Mouse (Mus musculus): ENCODE measurements around the gene Sertad1. TPM values are rescaled to one million over a fixed set of nuclear protein-coding genes. Genes with fewer than 3 reads are reported as not detected.

Gene Sertad1
- total RNA-seq, 1 experiment from 2014 or later, result 25.8 TPM

- no peak for ATAC-seq (replicated peaks in 1 of 2; ENCODE audit: insufficient read depth in 1 of 2, low FRiP score in 2 of 2, low TSS enrichment in 1 of 2, low read depth in 1 of 2, poor library complexity in 2 of 2, severe bottlenecking in 2 of 2)
These were observed 36.3 kb downstream of the Sertad1 start, which contains the start of gene Hipk4 for GRCm38 (mm10) chr7:27522967-27523366. Gene Hipk4, plus strand, starts transcription at chr7:27523267.

- ATAC-seq (replicated peaks in 1 of 2; ENCODE audit: insufficient read depth in 1 of 2, low FRiP score in 2 of 2, low TSS enrichment in 1 of 2, low read depth in 1 of 2, poor library complexity in 2 of 2, severe bottlenecking in 2 of 2), result no peak
These were observed 37.1 kb downstream of the Sertad1 start for GRCm38 (mm10) chr7:27523805-27524204.

DNA sequence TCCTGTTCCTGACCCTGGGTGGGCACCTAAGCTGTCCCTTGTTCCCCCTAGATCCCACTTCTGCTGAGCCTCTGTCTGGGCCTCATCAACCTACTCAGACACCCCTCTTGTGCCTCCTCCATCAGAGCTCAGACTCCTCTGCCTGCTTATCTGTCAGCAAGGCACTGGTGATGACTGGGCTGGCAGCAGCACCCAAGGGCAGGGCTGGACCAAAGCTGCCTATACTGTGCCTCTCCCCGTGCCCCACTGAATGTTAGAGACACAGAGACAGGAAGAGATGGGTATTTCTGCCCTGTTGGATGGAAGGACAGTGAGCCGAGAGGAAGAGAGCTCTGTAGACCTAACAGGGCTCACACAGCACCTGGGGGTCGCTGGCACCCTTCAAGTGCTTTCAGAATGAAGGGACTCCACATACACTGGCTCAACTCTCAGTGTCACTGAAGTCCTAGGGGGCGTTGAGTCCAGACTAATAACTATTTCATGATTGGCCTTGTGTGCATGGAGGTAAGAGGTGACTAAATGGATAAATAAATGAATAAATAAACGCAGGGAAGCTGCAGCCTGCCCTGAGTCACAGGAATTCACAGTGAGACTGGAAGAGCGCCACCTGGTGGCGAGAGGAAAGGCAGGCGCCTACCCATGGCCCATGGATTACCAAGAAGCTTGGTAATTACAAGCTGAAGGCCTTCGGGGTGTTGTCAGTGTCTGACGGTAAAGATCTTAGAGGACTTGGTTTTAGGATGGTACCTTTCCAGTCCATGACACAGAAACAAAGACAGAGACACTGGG lies 39.5 kb downstream of the Sertad1 start:
- ATAC-seq (replicated peaks in 1 of 2; ENCODE audit: insufficient read depth in 1 of 2, low FRiP score in 2 of 2, low TSS enrichment in 1 of 2, low read depth in 1 of 2, poor library complexity in 2 of 2, severe bottlenecking in 2 of 2), result peak; percentile 89 to 91

DNA sequence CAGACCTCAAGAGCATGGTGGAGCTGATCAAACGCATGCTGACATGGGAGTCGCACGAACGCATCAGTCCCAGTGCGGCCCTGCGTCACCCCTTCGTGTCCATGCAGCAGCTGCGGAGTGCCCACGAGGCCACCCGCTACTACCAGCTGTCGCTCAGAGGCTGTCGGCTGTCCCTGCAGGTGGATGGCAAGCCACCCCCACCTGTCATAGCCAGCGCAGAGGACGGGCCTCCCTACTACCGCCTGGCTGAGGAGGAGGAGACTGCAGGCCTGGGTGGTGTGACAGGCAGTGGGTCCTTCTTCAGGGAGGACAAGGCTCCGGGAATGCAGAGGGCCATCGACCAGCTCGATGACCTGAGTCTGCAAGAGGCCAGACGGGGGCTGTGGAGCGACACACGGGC lies 42.4 kb downstream of the Sertad1 start:
- no peak for ATAC-seq (replicated peaks in 1 of 2; ENCODE audit: insufficient read depth in 1 of 2, low FRiP score in 2 of 2, low TSS enrichment in 1 of 2, low read depth in 1 of 2, poor library complexity in 2 of 2, severe bottlenecking in 2 of 2)

- no peak for ATAC-seq (replicated peaks in 1 of 2; ENCODE audit: insufficient read depth in 1 of 2, low FRiP score in 2 of 2, low TSS enrichment in 1 of 2, low read depth in 1 of 2, poor library complexity in 2 of 2, severe bottlenecking in 2 of 2)
These were observed 44.2 kb downstream of the Sertad1 start for GRCm38 (mm10) chr7:27530937-27531336.

GRCm38 (mm10) chr7:27531707-27532106 lies 45.0 kb downstream of the Sertad1 start:
- ATAC-seq (replicated peaks in 1 of 2; ENCODE audit: insufficient read depth in 1 of 2, low FRiP score in 2 of 2, low TSS enrichment in 1 of 2, low read depth in 1 of 2, poor library complexity in 2 of 2, severe bottlenecking in 2 of 2), result no peak

DNA sequence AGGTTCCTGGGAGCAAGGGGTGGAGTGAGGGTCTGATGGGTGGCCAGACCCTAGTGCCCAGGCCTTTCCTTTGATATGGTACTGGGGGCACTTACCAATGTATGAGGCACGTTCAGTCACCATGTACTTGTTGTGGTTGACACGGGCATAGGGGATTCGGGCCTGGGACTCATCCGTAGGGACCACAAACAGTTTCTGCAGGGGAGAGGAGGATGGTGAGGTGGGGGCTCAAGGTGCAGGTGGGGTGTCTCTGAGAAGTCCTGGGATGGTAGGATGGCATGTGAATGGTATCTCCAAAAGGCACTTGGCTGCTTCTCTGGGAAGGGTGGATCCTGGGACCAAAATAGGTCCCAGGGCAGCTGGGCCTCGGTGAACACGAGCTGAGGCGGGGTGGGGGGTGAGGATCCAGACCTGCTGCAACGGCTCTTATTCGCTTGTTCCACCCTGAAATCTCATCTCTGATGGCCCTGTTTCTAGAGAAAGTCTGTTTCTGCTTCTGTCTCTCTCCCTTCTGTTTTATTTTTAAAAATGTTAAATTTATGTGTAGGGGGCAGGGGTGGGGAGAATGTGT lies 45.9 kb downstream of the Sertad1 start:
- no peak for ATAC-seq (replicated peaks in 1 of 2; ENCODE audit: insufficient read depth in 1 of 2, low FRiP score in 2 of 2, low TSS enrichment in 1 of 2, low read depth in 1 of 2, poor library complexity in 2 of 2, severe bottlenecking in 2 of 2)

GRCm38 (mm10) chr7:27535386-27535785 lies 48.7 kb downstream of the Sertad1 start:
- no peak for ATAC-seq (replicated peaks in 1 of 2; ENCODE audit: insufficient read depth in 1 of 2, low FRiP score in 2 of 2, low TSS enrichment in 1 of 2, low read depth in 1 of 2, poor library complexity in 2 of 2, severe bottlenecking in 2 of 2)

DNA sequence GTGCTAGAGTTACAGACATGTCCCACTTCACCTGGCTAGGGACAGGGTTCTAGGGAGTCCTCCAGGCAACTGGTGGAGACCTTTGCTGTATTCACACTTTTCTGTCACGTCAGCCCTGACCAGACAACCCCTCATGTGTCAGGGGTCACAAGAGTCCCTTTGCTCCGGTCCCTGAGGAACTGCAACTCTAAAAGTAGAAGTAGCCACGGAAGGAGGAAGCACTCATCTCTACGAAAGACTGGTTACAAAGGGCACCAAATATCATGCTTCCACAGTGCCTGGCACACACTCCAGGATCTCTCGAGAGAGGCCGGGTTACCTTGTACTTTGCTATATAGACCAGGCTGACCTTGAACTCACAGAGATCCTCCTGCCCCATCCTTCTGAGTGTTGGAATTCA lies 49.9 kb downstream of the Sertad1 start:
- no peak for ATAC-seq (replicated peaks in 1 of 2; ENCODE audit: insufficient read depth in 1 of 2, low FRiP score in 2 of 2, low TSS enrichment in 1 of 2, low read depth in 1 of 2, poor library complexity in 2 of 2, severe bottlenecking in 2 of 2)

DNA sequence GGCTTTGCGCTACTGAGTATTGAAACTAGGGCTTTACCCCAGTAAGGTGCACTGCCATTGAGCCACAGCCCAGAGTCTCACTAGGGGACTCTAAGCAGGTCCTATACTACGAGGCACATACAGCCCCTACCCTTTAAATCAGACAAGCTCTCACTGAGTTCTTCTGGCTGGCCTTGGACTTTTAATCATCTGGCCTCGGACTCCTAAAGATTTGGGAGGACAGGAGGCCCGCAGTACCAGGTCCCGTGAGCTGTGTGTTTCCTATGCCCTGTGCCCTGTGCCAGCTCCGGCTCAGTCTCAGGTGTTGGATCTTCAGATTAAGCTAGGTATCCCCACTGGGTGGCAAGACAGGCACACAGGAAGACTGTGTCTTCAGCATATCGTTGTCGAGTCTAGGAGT lies 51.3 kb downstream of the Sertad1 start:
- ATAC-seq (replicated peaks in 1 of 2; ENCODE audit: insufficient read depth in 1 of 2, low FRiP score in 2 of 2, low TSS enrichment in 1 of 2, low read depth in 1 of 2, poor library complexity in 2 of 2, severe bottlenecking in 2 of 2), result no peak

- no peak for ATAC-seq (replicated peaks in 1 of 2; ENCODE audit: insufficient read depth in 1 of 2, low FRiP score in 2 of 2, low TSS enrichment in 1 of 2, low read depth in 1 of 2, poor library complexity in 2 of 2, severe bottlenecking in 2 of 2)
These were observed 52.1 kb downstream of the Sertad1 start for GRCm38 (mm10) chr7:27538797-27539196.

Other genes starting within 250 kb of the Sertad1 start
- gene Numbl, start 228.5 kb upstream of the Sertad1 start, total RNA-seq (2017), result 1.6 and 2.4 TPM in 2 replicates
- gene Ltbp4, start 149.2 kb upstream of the Sertad1 start, total RNA-seq (2017), result 1.9 TPM in 1 of 2 replicates, not detected in the other
- 15.8 and 22.4 TPM in 2 replicates for gene Shkbp1, start 130.9 kb upstream of the Sertad1 start, total RNA-seq (2017)
- not detected in 2 replicates for gene Gm20479, start 129.5 kb upstream of the Sertad1 start, total RNA-seq (2017)
- gene Sptbn4, start 39.2 kb upstream of the Sertad1 start, total RNA-seq (2017), result 0.31 TPM in 1 of 2 replicates, not detected in the other
- 20.4 and 31.7 TPM in 2 replicates for gene Blvrb, start 38.9 kb upstream of the Sertad1 start, total RNA-seq (2017)
- gene Sertad3, start 13.1 kb upstream of the Sertad1 start, total RNA-seq (2017), result 9.7 and 16.8 TPM in 2 replicates
- gene Prx, start 12.4 kb downstream of the Sertad1 start, total RNA-seq (2017), result 1.1 and 1.5 TPM in 2 replicates
- gene Hipk4, start 36.4 kb downstream of the Sertad1 start, total RNA-seq (2017), result 0.31 TPM in 1 of 2 replicates, not detected in the other
- gene Pld3, start 66.3 kb downstream of the Sertad1 start, total RNA-seq (2017), result 15.2 and 18.9 TPM in 2 replicates
- 4.8 and 7.4 TPM in 2 replicates for gene 2310022A10Rik, start 66.3 kb downstream of the Sertad1 start, total RNA-seq (2017)
- 56.0 and 63.1 TPM in 2 replicates for gene Akt2, start 104.6 kb downstream of the Sertad1 start, total RNA-seq (2017)
- not detected in 2 replicates for gene Ttc9b, start 167.0 kb downstream of the Sertad1 start, total RNA-seq (2017)
- gene Map3k10, start 187.7 kb downstream of the Sertad1 start, total RNA-seq (2017), result 3.6 and 5.9 TPM in 2 replicates
- 1.4 and 1.5 TPM in 2 replicates for gene Zfp607b, start 202.4 kb downstream of the Sertad1 start, total RNA-seq (2017)
- 13.0 and 14.1 TPM in 2 replicates for gene Zfp60, start 244.5 kb downstream of the Sertad1 start, total RNA-seq (2017)